Mouse (Mus musculus): ENCODE data around the gene Nqo2. TPM values are rescaled to one million over a fixed set of nuclear protein-coding genes. Genes with fewer than 3 reads are reported as not detected.
"Not testable (repeated sequence)": the region's sequence is repeated elsewhere in the genome, so short reads cannot be mapped to it uniquely, and the experiment has no call there.

Gene Nqo2
- 2.6 TPM in 1 of 2 replicates, not detected in the other for polyA plus RNA-seq (2012; ENCODE audit: insufficient read depth, low replicate concordance)

DNA sequence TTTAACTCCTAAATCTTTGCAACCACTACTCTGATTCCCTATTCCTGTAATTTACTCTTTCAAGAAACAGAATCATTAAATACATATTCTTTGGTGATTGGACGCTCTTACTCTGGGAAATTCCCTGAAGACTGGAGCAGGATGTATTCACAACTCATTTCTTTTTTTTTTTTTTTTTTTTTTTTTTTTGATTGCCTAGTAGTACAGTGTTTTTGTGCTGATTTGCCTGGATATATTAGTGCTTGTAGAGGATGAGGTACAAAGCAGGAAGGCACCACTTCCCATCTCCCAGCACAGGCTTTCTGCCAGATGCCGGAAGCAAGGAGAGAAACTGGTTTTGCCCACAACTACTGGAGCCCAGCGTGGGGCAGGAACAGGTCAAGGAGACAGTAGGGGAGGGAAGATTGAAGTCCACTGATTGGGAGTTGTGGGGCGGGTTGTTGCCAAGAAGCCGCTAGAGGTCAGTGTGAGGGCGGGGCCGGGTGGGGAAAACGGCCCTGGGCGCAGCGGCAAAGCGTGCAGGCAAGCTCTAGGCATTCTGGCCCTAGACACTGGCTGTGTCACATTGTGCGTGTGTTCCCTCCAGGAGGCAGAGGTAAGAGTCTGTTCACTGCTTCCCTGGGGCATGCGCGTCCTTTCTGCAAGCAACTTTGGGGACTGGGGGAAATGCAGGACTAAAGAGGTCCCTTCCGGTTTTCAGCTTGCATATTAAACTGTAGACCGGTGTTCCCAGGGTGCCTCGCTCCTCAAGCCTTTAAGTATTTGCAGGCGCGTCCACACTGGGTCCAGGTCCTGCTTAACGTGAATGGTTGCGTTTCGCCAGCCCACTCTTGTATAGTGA is at the start of gene Nqo2:
Gene Nqo2 (plus strand): TSS at position 482 of the 841 bp plus-strand sequence.
- no peaks in the 10 kb centered on the region for H3K27me3 ChIP-seq (replicated peaks)
- H3K36me3 ChIP-seq (replicated peaks; ENCODE audit: low read length), result peaks cover 19% of the 10 kb centered on the region
- TF ChIP-seq GATA1 (IDR thresholded peaks at IDR 0.05; ENCODE audit: borderline replicate concordance, low read length) (no peak), FLI1 (IDR thresholded peaks at IDR 0.05; ENCODE audit: low read length) (no peak)
- peak within 1 kb of the TSS; percentile 98 for H3K4me3 ChIP-seq (replicated peaks)
- H3K4me1 ChIP-seq, result peaks cover 41% of the 10 kb centered on the region
- no peaks in the 10 kb centered on the region for H3K9me3 ChIP-seq

DNA sequence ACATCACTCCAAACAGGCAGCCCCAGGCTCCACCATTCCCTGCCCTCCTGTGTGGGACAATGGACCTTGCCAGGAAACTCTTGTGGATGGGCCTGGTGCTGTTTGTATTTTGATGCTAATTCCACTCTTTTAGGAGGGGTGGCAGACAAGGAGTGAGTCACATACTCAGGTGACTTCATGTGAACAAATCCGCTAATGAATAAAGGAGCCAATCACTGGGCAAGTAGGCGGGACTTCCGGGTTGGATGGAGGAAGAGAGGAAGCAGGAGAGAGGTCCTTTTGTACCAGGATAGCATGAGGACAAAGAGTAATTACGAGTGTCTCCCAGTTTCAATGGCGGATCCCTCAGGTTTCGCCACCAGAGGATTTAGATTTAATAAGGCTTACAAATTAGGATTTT is 43.4 kb upstream of the Nqo2 start:
- Histone ChIP-seq H3K36me3 (replicated peaks; ENCODE audit: low read length) (peaks cover 97% of the 10 kb centered on the region), H3K4me1 (no peaks in the 10 kb centered on the region), H3K4me3 (replicated peaks) (no peak overlapping the region), H3K27me3 (replicated peaks) (no peaks in the 10 kb centered on the region), H3K9me3 (no peaks in the 10 kb centered on the region)
- TF ChIP-seq FLI1 (IDR thresholded peaks at IDR 0.05; ENCODE audit: low read length) (no peak), GATA1 (IDR thresholded peaks at IDR 0.05; ENCODE audit: borderline replicate concordance, low read length) (no peak)

DNA sequence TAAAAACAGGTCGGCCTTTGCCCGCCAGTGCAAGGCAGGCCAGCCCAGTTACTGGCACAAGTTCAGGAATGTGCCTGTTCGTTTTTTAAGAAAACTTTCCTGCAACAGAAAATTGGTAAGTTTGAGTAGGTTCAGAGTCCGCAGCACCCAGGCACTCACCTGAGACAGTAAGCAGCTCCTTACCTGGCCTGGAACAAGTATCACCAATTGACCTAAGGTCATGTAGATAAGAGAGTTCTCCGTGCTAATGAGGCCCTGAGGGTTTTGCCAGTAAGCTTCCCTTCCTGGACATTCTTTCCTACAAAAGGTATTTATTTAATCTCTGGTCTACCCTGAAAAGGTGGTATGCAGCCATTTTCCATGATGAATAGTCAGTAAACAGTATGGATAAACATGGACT is 42.8 kb upstream of the Nqo2 start:
- Histone ChIP-seq H3K4me3 (replicated peaks) (no peak overlapping the region), H3K36me3 (replicated peaks; ENCODE audit: low read length) (peaks cover 97% of the 10 kb centered on the region)
- TF ChIP-seq GATA1 (IDR thresholded peaks at IDR 0.05; ENCODE audit: borderline replicate concordance, low read length) (no peak), FLI1 (IDR thresholded peaks at IDR 0.05; ENCODE audit: low read length) (no peak)

DNA sequence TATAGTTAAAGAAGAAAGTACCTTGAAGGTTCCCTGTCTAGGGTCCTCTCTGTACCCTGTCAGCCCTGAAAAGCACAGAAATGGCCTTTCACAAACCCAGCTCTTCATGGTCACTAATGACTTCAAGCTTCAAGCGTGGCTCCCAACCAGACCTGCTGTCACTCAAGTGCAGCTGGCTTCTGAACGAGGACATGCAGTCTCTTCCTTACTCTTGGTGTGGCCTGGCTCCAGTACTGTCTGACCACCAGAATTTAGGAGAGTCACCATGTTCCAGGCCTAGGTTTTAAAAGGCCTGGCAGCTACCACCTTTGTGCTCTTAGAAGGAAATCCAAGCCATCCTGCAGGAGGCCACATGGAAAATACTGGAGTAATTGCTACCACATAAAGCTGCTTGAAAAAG is 34.2 kb upstream of the Nqo2 start:
- H3K4me3 ChIP-seq (replicated peaks), result no peak overlapping the region
- peaks cover 43% of the 10 kb centered on the region for H3K4me1 ChIP-seq
- H3K9me3 ChIP-seq, result no peaks in the 10 kb centered on the region
- no peaks in the 10 kb centered on the region for H3K27me3 ChIP-seq (replicated peaks)
- peaks cover 75% of the 10 kb centered on the region for H3K36me3 ChIP-seq (replicated peaks; ENCODE audit: low read length)
- TF ChIP-seq FLI1 (IDR thresholded peaks at IDR 0.05; ENCODE audit: low read length) (no peak), GATA1 (IDR thresholded peaks at IDR 0.05; ENCODE audit: borderline replicate concordance, low read length) (no peak)

More for the DNA sequence above, 42.8 kb upstream of the Nqo2 start:
- no peaks in the 10 kb centered on the region for H3K27me3 ChIP-seq (replicated peaks)
- H3K4me1 ChIP-seq, result no peaks in the 10 kb centered on the region
- no peaks in the 10 kb centered on the region for H3K9me3 ChIP-seq

DNA sequence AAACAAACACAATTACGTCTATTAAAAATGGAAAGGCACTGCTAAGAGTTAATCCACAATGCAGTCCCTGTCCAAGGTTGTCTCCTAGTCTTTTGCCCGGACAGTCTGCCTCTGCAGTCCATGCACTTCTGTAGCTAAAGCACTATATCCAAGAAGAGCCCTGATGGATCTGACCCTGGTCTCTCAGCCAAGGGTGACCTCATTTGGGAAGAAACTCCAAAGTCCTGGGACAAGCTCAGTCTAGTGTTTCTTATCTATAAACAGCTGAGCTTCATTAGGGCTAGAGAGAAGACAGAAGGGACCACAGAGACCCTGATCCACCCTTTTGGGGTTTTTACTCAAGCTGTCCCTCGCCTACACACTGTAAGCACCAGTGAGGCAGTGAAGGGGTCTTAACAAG is 33.6 kb upstream of the Nqo2 start:
- peaks cover 49% of the 10 kb centered on the region for H3K4me1 ChIP-seq
- no peak for TF ChIP-seq GATA1 (IDR thresholded peaks at IDR 0.05; ENCODE audit: borderline replicate concordance, low read length)
- TF ChIP-seq FLI1 (IDR thresholded peaks at IDR 0.05; ENCODE audit: low read length), result no peak
- no peak overlapping the region for H3K4me3 ChIP-seq (replicated peaks)
- no peaks in the 10 kb centered on the region for H3K9me3 ChIP-seq
- H3K36me3 ChIP-seq (replicated peaks; ENCODE audit: low read length), result peaks cover 69% of the 10 kb centered on the region
- no peaks in the 10 kb centered on the region for H3K27me3 ChIP-seq (replicated peaks)

DNA sequence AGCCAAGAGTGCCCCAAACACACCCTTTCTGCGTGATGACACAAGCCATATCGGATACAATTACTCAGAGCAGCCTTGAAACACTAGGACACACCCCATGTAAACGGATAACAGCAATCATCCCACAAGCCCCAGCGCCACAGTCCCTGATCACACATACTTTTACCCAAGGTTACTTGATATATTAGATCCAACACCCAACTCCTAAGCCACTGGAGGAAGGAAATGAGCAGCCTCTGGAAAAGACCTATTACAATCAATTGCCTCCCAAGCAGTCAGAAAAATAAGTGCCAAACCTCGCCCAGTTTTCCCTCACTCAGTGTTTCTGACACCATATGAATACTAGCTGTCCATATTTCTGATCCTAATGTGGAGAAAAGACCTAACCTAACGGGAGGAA is 29.7 kb upstream of the Nqo2 start:
- Histone ChIP-seq H3K4me3 (replicated peaks) (peak overlapping the region; percentile 95), H3K9me3 (no peaks in the 10 kb centered on the region), H3K27me3 (replicated peaks) (no peaks in the 10 kb centered on the region), H3K4me1 (peaks cover 65% of the 10 kb centered on the region), H3K36me3 (replicated peaks; ENCODE audit: low read length) (peaks cover 38% of the 10 kb centered on the region)
- TF ChIP-seq GATA1 (IDR thresholded peaks at IDR 0.05; ENCODE audit: borderline replicate concordance, low read length), result no peak
- no peak for TF ChIP-seq FLI1 (IDR thresholded peaks at IDR 0.05; ENCODE audit: low read length)

DNA sequence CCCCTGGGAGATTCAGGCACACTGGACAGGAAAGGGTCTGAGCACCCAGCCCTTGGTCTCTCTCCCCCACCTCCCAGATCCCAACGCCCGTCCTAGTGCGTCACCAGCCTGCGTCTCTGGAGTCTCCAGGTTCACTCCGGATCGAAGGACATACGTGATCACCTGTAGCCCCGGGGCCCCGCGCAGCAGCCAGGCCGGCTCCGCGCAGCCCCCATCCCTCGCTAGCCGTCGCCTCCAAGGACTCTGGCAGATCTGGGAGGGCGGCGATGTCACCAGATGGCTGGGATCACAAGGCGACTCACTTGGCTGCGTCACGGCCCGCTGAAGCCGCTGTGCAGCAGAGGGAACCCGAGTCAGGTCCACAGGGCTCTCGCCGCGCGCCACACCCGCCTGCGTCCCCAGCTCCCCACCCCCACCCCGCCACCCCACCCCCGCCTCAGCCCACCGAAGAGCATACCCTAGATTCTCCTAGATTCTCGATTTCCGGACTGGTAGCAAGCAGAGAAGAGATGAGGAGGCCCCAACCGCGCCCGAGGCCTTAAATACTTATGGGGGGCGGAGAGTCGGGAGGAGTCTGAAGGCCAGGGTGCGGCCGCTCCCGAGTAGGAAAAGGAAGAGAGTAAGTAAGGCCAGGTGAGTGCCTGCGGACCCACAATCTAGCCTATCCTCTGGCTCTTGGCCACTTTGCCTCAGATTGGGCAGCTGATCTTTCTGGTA is 28.9 kb upstream of the Nqo2 start:
- TF ChIP-seq GATA1 (IDR thresholded peaks at IDR 0.05; ENCODE audit: borderline replicate concordance, low read length) (no peak), FLI1 (IDR thresholded peaks at IDR 0.05; ENCODE audit: low read length) (no peak)
- Histone ChIP-seq H3K36me3 (replicated peaks; ENCODE audit: low read length) (peaks cover 29% of the 10 kb centered on the region), H3K27me3 (replicated peaks) (no peaks in the 10 kb centered on the region), H3K4me1 (peaks cover 59% of the 10 kb centered on the region), H3K9me3 (no peaks in the 10 kb centered on the region), H3K4me3 (replicated peaks) (peak overlapping the region; percentile 95)

DNA sequence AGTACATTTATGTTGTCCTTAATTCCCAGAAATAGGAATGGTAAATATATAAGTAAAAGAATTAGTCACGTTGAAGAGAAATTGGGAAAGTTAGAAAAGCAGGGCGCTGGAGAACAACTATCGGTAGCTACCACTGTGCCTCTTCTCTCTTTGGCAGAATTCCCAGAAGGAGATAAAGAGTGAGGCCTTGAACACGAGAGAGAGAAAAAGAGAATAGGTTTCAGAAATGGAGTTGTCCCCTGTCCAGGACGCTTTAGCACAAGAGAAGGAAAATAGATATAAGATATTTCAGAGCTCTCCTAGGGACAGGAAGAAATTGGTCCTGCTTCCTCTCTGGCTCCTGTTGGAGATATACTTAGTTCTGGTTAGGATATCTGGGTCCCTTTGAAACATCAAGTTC is 27.3 kb upstream of the Nqo2 start:
- H3K4me3 ChIP-seq (replicated peaks), result no peak overlapping the region
- TF ChIP-seq FLI1 (IDR thresholded peaks at IDR 0.05; ENCODE audit: low read length) (no peak), GATA1 (IDR thresholded peaks at IDR 0.05; ENCODE audit: borderline replicate concordance, low read length) (no peak)
- H3K36me3 ChIP-seq (replicated peaks; ENCODE audit: low read length), result peaks cover 20% of the 10 kb centered on the region
- no peaks in the 10 kb centered on the region for H3K9me3 ChIP-seq
- H3K27me3 ChIP-seq (replicated peaks), result no peaks in the 10 kb centered on the region
- H3K4me1 ChIP-seq, result peaks cover 46% of the 10 kb centered on the region

DNA sequence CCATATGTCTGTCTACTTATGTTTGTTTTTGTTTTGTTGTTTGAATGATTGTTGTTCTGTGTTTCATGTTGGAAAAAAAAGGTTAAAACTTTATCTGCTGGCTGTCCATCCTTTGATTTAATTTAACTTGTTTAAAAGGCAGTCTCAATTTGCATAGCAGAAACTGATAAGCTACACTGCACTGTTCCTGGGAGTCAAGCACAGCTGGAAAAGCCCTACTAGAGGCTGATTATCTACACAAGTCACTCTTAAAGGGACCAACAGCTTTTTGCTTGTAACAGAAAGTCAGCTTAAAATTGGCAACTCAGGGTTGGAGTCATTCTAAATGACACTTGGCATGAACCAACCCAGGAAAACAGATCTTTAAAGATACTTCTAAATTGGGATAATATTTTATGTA is 26.9 kb upstream of the Nqo2 start:
- H3K27me3 ChIP-seq (replicated peaks); H3K4me3 ChIP-seq (replicated peaks); H3K9me3 ChIP-seq: not testable (repeated sequence)
- H3K4me1 ChIP-seq, result peaks cover 45% of the 10 kb centered on the region
- H3K36me3 ChIP-seq (replicated peaks; ENCODE audit: low read length), result peaks cover 15% of the 10 kb centered on the region

DNA sequence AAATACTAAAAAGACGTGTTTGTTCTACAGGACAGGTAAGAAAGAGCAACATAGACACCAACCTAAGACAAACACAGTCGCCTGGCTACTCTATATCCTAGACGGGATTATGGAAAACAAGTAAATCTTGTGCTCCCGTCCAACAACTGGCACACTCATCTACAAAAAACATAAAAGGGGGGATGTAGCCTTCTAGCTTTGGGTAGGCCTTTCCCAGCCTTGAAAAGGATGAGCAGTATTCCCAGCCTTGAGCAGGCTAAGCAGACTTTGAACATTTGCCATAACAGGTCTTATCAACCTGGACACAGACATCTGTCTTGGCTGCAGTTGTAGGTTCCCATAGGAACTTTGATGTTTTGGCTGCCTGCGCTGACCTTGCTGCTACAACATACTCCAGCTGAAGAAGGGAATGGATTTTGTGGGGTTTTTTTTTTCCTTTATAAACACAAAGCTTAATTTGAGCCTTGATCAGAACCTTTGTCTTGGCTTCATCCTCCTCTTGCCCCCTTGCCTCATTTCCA is 23.1 kb upstream of the Nqo2 start:
- H3K9me3 ChIP-seq, result no peaks in the 10 kb centered on the region
- H3K36me3 ChIP-seq (replicated peaks; ENCODE audit: low read length), result peaks cover 5% of the 10 kb centered on the region
- no peaks in the 10 kb centered on the region for H3K27me3 ChIP-seq (replicated peaks)
- H3K4me1 ChIP-seq, result peaks cover 21% of the 10 kb centered on the region
- TF ChIP-seq GATA1 (IDR thresholded peaks at IDR 0.05; ENCODE audit: borderline replicate concordance, low read length) (no peak), FLI1 (IDR thresholded peaks at IDR 0.05; ENCODE audit: low read length) (no peak)
- H3K4me3 ChIP-seq (replicated peaks), result no peak overlapping the region

Measured in megakaryocyte, embryonic 14.5 days (primary cell).